Mouse (Mus musculus) CH12.LX (cell line): Measurements from ENCODE around the gene Hilpda. TPM values are rescaled to one million over a fixed set of nuclear protein-coding genes. Genes with fewer than 3 reads are reported as not detected.

ENCODE experiments used
- DNase-seq: peaks from one replicate; pipeline ENCODE4 v3.0.0-alpha.2; 2013; ENCODE audit errors: extremely low read depth
- H3K27ac ChIP-seq: 2 replicates; pipeline ENCODE4 v1.5.1; 2012; ENCODE audit warnings: low read depth, mild to moderate bottlenecking, control low read depth, moderate library complexity; ENCODE audit not compliant: insufficient read depth
- H3K27me3 ChIP-seq: replicated peaks from 2 replicates; pipeline ENCODE3; 2012; ENCODE audit warnings: inconsistent platforms
- H3K36me3 ChIP-seq, 2 experiments: replicated peaks in 1 of 2; 2 replicates each; pipeline versions ENCODE3 to v1.6.1; 2012; ENCODE audit warnings: inconsistent platforms in 1 of 2, low read length in 1 of 2, mild to moderate bottlenecking in 1 of 2, mixed read lengths in 1 of 2, moderate library complexity in 1 of 2; ENCODE audit not compliant: control insufficient read depth in 1 of 2, insufficient read depth in 1 of 2
- H3K4me1 ChIP-seq, 2 experiments: 2 replicates each; pipeline ENCODE4 v1.6.1; 2012; ENCODE audit warnings: inconsistent platforms in 1 of 2, moderate library complexity in 1 of 2; ENCODE audit not compliant: insufficient read depth in 2 of 2, control insufficient read depth in 1 of 2
- H3K4me2 ChIP-seq: 2 replicates; pipeline ENCODE4 v1.6.1; 2012; ENCODE audit warnings: low read depth, mild to moderate bottlenecking, control low read depth; ENCODE audit not compliant: poor library complexity, insufficient read depth, severe bottlenecking
- H3K4me3 ChIP-seq, 3 experiments: fragments of 150-350 bp in 1 of 3; sonication (generic) in 1 of 3; replicated peaks in 1 of 3; 2 replicates each; pipeline versions ENCODE3 to v1.5.1; 2011 to 2012; ENCODE audit warnings: low read depth in 2 of 3, low read length in 2 of 3, mild to moderate bottlenecking in 2 of 3, moderate library complexity in 2 of 3, control low read depth in 1 of 3, improper control_type of control experiment in 1 of 3, inconsistent platforms in 1 of 3, mixed read lengths in 1 of 3; ENCODE audit not compliant: poor library complexity in 1 of 3
- H3K79me2 ChIP-seq: replicated peaks from 2 replicates; pipeline ENCODE4 v1.6.1; 2012; ENCODE audit warnings: mild to moderate bottlenecking, moderate library complexity; ENCODE audit not compliant: control insufficient read depth, poor library complexity, insufficient read depth, severe bottlenecking; ENCODE audit errors: extremely low read depth
- H3K9ac ChIP-seq: 2 replicates; pipeline ENCODE4 v1.6.1; 2012; ENCODE audit warnings: low read depth, mild to moderate bottlenecking, control low read depth, moderate library complexity; ENCODE audit not compliant: insufficient read depth
- H3K9me3 ChIP-seq: replicated peaks from 2 replicates; pipeline ENCODE3; 2012; ENCODE audit warnings: low read length, inconsistent platforms, mixed read lengths
- BHLHE40 ChIP-seq: IDR thresholded peaks from 2 replicates; pipeline ENCODE4 v1.6.1; 2011; ENCODE audit warnings: mild to moderate bottlenecking, low read depth, low read length, improper control_type of control experiment
- CHD2 ChIP-seq: IDR thresholded peaks from 2 replicates; pipeline ENCODE4 v1.6.1; 2011; ENCODE audit warnings: low read length, improper control_type of control experiment
- EP300 ChIP-seq: IDR thresholded peaks from 2 replicates; pipeline ENCODE4 v1.6.1; 2011; ENCODE audit warnings: low read length, improper control_type of control experiment
- ETS1 ChIP-seq: conservative IDR thresholded peaks from 2 replicates; pipeline ENCODE4 v1.6.1; 2012; ENCODE audit warnings: low read depth, mild to moderate bottlenecking, inconsistent platforms, low read length, improper control_type of control experiment, moderate library complexity
- GABPA ChIP-seq: IDR thresholded peaks from 2 replicates; pipeline ENCODE4 v1.6.1; 2012; ENCODE audit warnings: low read depth, low read length, improper control_type of control experiment, inconsistent platforms; ENCODE audit not compliant: insufficient replicate concordance
- HCFC1 ChIP-seq: IDR thresholded peaks from 2 replicates; pipeline ENCODE4 v1.6.1; 2012; ENCODE audit warnings: low read depth, mild to moderate bottlenecking, inconsistent platforms, low read length, improper control_type of control experiment
- IRF4 ChIP-seq: IDR thresholded peaks from 2 replicates; pipeline ENCODE4 v1.6.1; 2014; ENCODE audit warnings: low read depth, mild to moderate bottlenecking, inconsistent platforms, low read length, improper control_type of control experiment
- JUN ChIP-seq: IDR thresholded peaks from 2 replicates; pipeline ENCODE4 v1.6.1; 2011; ENCODE audit warnings: low read depth, mild to moderate bottlenecking, low read length, improper control_type of control experiment, moderate library complexity; ENCODE audit not compliant: insufficient read depth
- KAT2A ChIP-seq: IDR thresholded peaks from 2 replicates; pipeline ENCODE4 v1.6.1; 2012; ENCODE audit warnings: low read length, improper control_type of control experiment, inconsistent platforms; ENCODE audit not compliant: insufficient replicate concordance
- MAFK ChIP-seq: IDR thresholded peaks from 2 replicates; pipeline ENCODE4 v1.6.1; 2011; ENCODE audit warnings: low read length, improper control_type of control experiment; ENCODE audit not compliant: insufficient replicate concordance
- MAX ChIP-seq: IDR thresholded peaks from 2 replicates; pipeline ENCODE4 v1.6.1; 2011; ENCODE audit warnings: low read length, improper control_type of control experiment
- MAZ ChIP-seq: IDR thresholded peaks from 2 replicates; pipeline ENCODE4 v1.6.1; 2012; ENCODE audit warnings: low read depth, mild to moderate bottlenecking, inconsistent platforms, low read length, improper control_type of control experiment, moderate library complexity
- MEF2A ChIP-seq: IDR thresholded peaks from 2 replicates; pipeline ENCODE4 v1.6.1; 2014; ENCODE audit warnings: low read depth, mild to moderate bottlenecking, inconsistent platforms, low read length, improper control_type of control experiment, borderline replicate concordance
- MXI1 ChIP-seq: IDR thresholded peaks from 2 replicates; pipeline ENCODE4 v1.6.1; 2011; ENCODE audit warnings: mild to moderate bottlenecking, low read depth, low read length, improper control_type of control experiment
- NRF1 ChIP-seq: IDR thresholded peaks from 2 replicates; pipeline ENCODE4 v1.6.1; 2014; ENCODE audit warnings: low read depth, mild to moderate bottlenecking, inconsistent platforms, low read length, improper control_type of control experiment, moderate library complexity
- RCOR1 ChIP-seq: conservative IDR thresholded peaks from 2 replicates; pipeline ENCODE4 v1.6.1; 2012; ENCODE audit warnings: low read depth, mild to moderate bottlenecking, inconsistent platforms, low read length, improper control_type of control experiment
- SIN3A ChIP-seq: IDR thresholded peaks from 2 replicates; pipeline ENCODE4 v1.6.1; 2012; ENCODE audit warnings: low read length, improper control_type of control experiment, inconsistent platforms
- UBTF ChIP-seq: IDR thresholded peaks from 2 replicates; pipeline ENCODE4 v1.6.1; 2012; ENCODE audit warnings: low read depth, mild to moderate bottlenecking, inconsistent platforms, low read length, improper control_type of control experiment, moderate library complexity
- USF2 ChIP-seq: conservative IDR thresholded peaks from 2 replicates; pipeline ENCODE4 v1.6.1; 2011; ENCODE audit warnings: low read depth, low read length, improper control_type of control experiment
- ZKSCAN1 ChIP-seq: IDR thresholded peaks from 2 replicates; pipeline ENCODE4 v1.6.1; 2012; ENCODE audit warnings: low read depth, inconsistent platforms, low read length, improper control_type of control experiment, borderline replicate concordance
- ZNF384 ChIP-seq: IDR thresholded peaks from 2 replicates; pipeline ENCODE4 v1.6.1; 2012; ENCODE audit warnings: low read depth, low read length, improper control_type of control experiment, inconsistent platforms
- dilution Hi-C: fragments of 300-500 bp; cut with MboI; formaldehyde crosslinking; loops from 2 replicates; pipeline ENCODE4 v1.14.3; 2020; ENCODE audit warnings: low sequenced_read_pairs; ENCODE audit not compliant: extremely low pct_unique_long_range_greater_than_20kb, extremely low pct_ligation_motif_present
- in situ Hi-C: fragments of 300-500 bp; cut with MboI; formaldehyde crosslinking; loops from 3 replicates; pipeline ENCODE4 v1.14.3; 2019; ENCODE audit warnings: low sequenced_read_pairs, low pct_ligation_motif_present, low pct_unique_long_range_greater_than_20kb, mixed read lengths
- polyA plus RNA-seq: library from polyadenylated mRNA; unstranded; fragments of >175 nt; gene quantifications from 2 replicates; pipeline ENCODE4 v1.2.1, GENCODE M21; 2012; ENCODE audit warnings: low read depth; ENCODE audit not compliant: insufficient read length
- total RNA-seq, 2 experiments: library from RNA; depleted of rRNA; stranded (reverse); fragments of 300-350 nt in 1 of 2; fragments of >200 nt in 1 of 2; gene quantifications; 2 replicates each; pipeline ENCODE4 v1.2.3; 2012 to 2014

Hilpda gene
- total and polyA plus RNA-seq, 3 experiments: 11.1 to 52.3 (median 23.7) TPM

DNA sequence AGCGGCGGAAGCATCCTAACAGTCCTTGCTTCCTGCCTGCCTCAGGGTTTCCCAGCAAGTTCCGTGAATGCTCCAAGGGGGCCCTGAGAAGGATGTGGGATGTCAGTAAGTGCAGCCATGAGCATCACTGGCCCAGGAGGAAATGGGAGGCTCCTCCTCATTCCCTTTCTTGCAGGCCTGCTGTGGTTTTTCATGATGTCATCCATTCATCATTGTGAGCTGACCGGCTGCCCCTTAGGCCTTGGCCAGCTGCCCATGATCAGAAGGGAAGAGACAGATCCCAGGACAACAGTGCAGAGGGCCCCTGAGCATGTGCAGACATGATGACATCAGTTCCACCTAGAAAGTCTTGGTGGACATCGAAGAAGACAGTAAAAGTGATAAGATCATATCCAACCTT lies 46.6 kb downstream of the Hilpda start, which contains the start of gene Fam71f1:
Fam71f1 (plus strand) TSS at position 262 of the 400 bp plus-strand sequence.
- DNase-seq: no peak
- H3K4me1 ChIP-seq: peaks cover 10 to 23% of the 10 kb centered on the region in 2 experiments
- H3K27ac ChIP-seq: no peak within 1 kb of the TSS
- H3K36me3 ChIP-seq: no peaks in the 10 kb centered on the region
- in situ Hi-C loops (no loop called here), dilution Hi-C loops (no loop called here)
- H3K4me3 ChIP-seq: no peak within 1 kb of the TSS
- no peak within 1 kb of the TSS for H3K4me2 ChIP-seq
- no peaks in the 10 kb centered on the region for H3K9me3 ChIP-seq
- no peaks in the 10 kb centered on the region for H3K79me2 ChIP-seq
- peaks cover 43% of the 10 kb centered on the region for H3K27me3 ChIP-seq
- H3K9ac ChIP-seq: no peak within 1 kb of the TSS
- TF ChIP-seq ZNF384 (no peak), EP300 (no peak), HCFC1 (no peak), ETS1 (no peak), MAZ (no peak), RCOR1 (no peak), IRF4 (no peak), UBTF (no peak), GABPA (no peak), BHLHE40 (no peak), JUN (no peak), ZKSCAN1 (no peak), CHD2 (no peak), NRF1 (no peak), USF2 (no peak), SIN3A (no peak), MXI1 (no peak), MEF2A (no peak), MAX (no peak), MAFK (no peak)

DNA sequence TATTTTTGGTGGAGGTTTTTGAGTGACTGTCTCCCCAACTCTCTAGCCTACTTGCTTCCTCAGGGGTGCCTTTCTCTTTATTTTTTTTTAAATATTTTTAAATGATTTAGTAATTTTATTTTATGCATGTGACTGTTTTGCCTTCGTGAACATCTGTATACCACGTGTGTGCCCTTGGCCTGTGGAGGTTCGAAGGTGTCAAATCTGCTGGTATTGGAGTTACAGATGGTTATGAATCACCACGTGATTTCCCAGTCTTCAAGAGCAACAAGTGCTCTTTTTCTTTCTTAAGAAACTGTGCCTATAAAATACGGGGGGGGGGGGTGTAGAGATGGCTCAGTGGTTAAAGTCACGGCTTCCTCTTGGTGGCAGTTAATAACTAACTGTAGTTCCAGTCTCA lies 49.3 kb downstream of the Hilpda start:
- no peak for DNase-seq

More for the DNA sequence above, 49.3 kb downstream of the Hilpda start:
- TF ChIP-seq KAT2A (no peak), CHD2 (no peak), HCFC1 (no peak)
- peaks cover 6 to 11% of the 10 kb centered on the region in 2 experiments for H3K4me1 ChIP-seq
- no peaks in the 10 kb centered on the region for H3K36me3 ChIP-seq
- H3K4me2 ChIP-seq: no peak overlapping the region
- in situ Hi-C loops: no loop called here
- H3K27ac ChIP-seq: no peak overlapping the region
- dilution Hi-C loops: no loop called here
- H3K27me3 ChIP-seq: peaks cover 63% of the 10 kb centered on the region
- H3K9ac ChIP-seq: no peak overlapping the region
- no peaks in the 10 kb centered on the region for H3K79me2 ChIP-seq
- no peaks in the 10 kb centered on the region for H3K9me3 ChIP-seq
- no peak overlapping the region for H3K4me3 ChIP-seq
